Mouse (Mus musculus) embryonic facial prominence, embryonic 15.5 days (tissue): ENCODE results near the gene Rora. TPM values are rescaled to one million over a fixed set of nuclear protein-coding genes. Genes with fewer than 3 reads are reported as not detected.

ENCODE experiments used
- ATAC-seq: fragments of 200-750 bp; cut with Nextera tagmentation; 2 replicates; pipeline ENCODE4 v1.8.0; 2017; ENCODE audit warnings: low read depth, moderate TSS enrichment; ENCODE audit not compliant: insufficient number of reproducible peaks, low FRiP score, low TSS enrichment
- H3K27ac ChIP-seq: fragments of 300-500 bp; sonication (generic); replicated peaks from 2 replicates; pipeline ENCODE4 v1.5.1; 2015; ENCODE audit warnings: mild to moderate bottlenecking, inconsistent platforms
- H3K27me3 ChIP-seq: fragments of 300-500 bp; sonication (generic); 2 replicates; pipeline ENCODE4 v1.6.1; 2015; ENCODE audit warnings: inconsistent platforms
- H3K36me3 ChIP-seq: fragments of 300-500 bp; sonication (generic); 2 replicates; pipeline ENCODE4 v1.6.1; 2015; ENCODE audit warnings: mild to moderate bottlenecking, inconsistent platforms
- H3K4me1 ChIP-seq: fragments of 300-500 bp; sonication (generic); 2 replicates; pipeline ENCODE4 v1.6.1; 2015; ENCODE audit warnings: inconsistent platforms
- H3K4me2 ChIP-seq: fragments of 300-500 bp; sonication (generic); replicated peaks from 2 replicates; pipeline ENCODE4 v1.6.1; 2015; ENCODE audit warnings: mild to moderate bottlenecking, inconsistent platforms
- H3K4me3 ChIP-seq: fragments of 300-500 bp; sonication (generic); replicated peaks from 2 replicates; pipeline ENCODE4 v1.5.1; 2015; ENCODE audit warnings: mild to moderate bottlenecking, inconsistent platforms
- H3K9ac ChIP-seq: fragments of 300-500 bp; sonication (generic); 2 replicates; pipeline ENCODE4 v1.6.1; 2015; ENCODE audit warnings: inconsistent platforms
- H3K9me3 ChIP-seq: fragments of 300-500 bp; sonication (generic); replicated peaks from 2 replicates; pipeline ENCODE4 v1.6.1; 2016; ENCODE audit warnings: inconsistent platforms
- WGBS: fragments of 180-500 bp; shearing (Covaris S2); methylation state at CpG from one replicate; pipeline ENCODE4 v1.1.7; 2015; 5-methylcytosine and 5-hydroxymethylcytosine counted together
- polyA plus RNA-seq: library from polyadenylated mRNA; unstranded; fragments of >200 nt; fragmentation: Nextera tagmentation; extraction: Ambion mirVana; gene quantifications from 2 replicates; pipeline ENCODE4 v1.2.1, GENCODE M21; 2015

The Rora gene
- polyA plus RNA-seq, 1 experiment from 2014 or later: 27.3 TPM

DNA sequence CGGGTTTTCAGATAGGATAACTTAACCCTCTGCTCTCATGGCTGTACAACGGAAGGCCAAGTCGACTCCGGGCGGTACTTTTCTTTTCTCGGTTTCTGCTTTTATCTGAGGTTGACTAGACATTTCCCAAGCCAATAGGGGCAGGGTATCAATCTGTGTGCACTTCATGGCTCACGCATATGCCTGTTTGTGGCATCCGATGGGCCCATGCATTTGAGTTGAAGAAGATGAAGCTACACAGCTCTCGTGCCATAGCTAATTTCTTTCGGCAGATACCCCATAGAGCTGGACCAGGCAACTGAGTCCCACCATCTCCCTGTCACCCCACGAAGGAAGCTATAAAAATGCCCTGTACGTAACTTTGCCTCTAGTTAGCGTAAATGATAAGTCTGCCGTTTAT is 641.3 kb downstream of the Rora start:
- ATAC-seq: no peak
- Histone ChIP-seq H3K27ac (no peak overlapping the region), H3K4me1 (peaks cover 27% of the 10 kb centered on the region), H3K9me3 (no peaks in the 10 kb centered on the region), H3K9ac (no peak overlapping the region), H3K27me3 (no peaks in the 10 kb centered on the region), H3K4me2 (no peak overlapping the region), H3K4me3 (no peak overlapping the region), H3K36me3 (no peaks in the 10 kb centered on the region)
- WGBS: 77% methylated on average over 14 of the region's 14 CpGs

DNA sequence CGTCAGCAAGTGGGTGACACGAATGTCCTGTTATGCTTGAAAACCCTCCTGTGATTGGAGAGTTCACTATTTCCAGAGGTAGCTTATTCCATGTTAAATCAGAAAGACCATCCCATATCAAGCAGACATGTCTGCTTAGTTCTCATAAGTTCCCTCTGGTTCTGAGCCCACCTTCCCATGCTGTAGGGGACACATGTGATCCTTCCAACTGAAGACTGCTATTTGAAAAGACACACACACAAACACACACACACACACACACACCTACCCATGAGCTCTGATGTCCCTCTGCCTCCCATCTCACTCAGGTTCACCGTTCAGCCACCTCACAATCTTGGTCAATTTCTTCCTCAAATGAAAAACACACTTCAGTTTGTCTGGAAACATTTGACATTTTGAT is 642.2 kb downstream of the Rora start:
- H3K27me3 ChIP-seq: no peaks in the 10 kb centered on the region
- peaks cover 23% of the 10 kb centered on the region for H3K4me1 ChIP-seq
- H3K9me3 ChIP-seq: no peaks in the 10 kb centered on the region
- H3K9ac ChIP-seq: no peak overlapping the region
- no peak overlapping the region for H3K27ac ChIP-seq
- ATAC-seq: no peak
- H3K4me3 ChIP-seq: no peak overlapping the region
- H3K36me3 ChIP-seq: no peaks in the 10 kb centered on the region
- WGBS: 70% methylated on average over 3 of the region's 3 CpGs
- H3K4me2 ChIP-seq: no peak overlapping the region

DNA sequence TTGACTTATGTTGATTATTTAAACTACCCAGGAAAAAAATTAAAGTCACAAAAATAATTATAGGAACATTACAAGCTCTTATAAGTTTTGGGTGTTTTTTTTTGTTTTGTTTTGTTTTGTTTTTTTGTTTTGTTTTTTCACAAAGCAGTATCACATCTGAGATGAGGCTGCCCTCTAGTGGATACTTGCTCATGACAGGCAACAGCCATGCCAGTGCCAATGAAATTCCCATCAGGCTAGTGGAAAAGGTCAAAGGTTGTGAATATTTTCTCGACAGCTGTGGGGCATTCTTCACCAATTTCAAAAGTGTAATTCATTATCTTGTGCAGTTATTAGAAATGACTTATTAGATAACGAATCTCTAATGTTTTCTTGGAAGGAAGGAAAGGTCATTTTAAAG is 642.8 kb downstream of the Rora start:
- no peak for ATAC-seq
- 10% methylated on average over 2 of the region's 2 CpGs for WGBS
- Histone ChIP-seq H3K27me3 (no peaks in the 10 kb centered on the region), H3K27ac (no peak overlapping the region), H3K9me3 (no peaks in the 10 kb centered on the region), H3K36me3 (no peaks in the 10 kb centered on the region), H3K4me1 (peaks cover 23% of the 10 kb centered on the region), H3K4me3 (no peak overlapping the region), H3K9ac (no peak overlapping the region), H3K4me2 (no peak overlapping the region)

DNA sequence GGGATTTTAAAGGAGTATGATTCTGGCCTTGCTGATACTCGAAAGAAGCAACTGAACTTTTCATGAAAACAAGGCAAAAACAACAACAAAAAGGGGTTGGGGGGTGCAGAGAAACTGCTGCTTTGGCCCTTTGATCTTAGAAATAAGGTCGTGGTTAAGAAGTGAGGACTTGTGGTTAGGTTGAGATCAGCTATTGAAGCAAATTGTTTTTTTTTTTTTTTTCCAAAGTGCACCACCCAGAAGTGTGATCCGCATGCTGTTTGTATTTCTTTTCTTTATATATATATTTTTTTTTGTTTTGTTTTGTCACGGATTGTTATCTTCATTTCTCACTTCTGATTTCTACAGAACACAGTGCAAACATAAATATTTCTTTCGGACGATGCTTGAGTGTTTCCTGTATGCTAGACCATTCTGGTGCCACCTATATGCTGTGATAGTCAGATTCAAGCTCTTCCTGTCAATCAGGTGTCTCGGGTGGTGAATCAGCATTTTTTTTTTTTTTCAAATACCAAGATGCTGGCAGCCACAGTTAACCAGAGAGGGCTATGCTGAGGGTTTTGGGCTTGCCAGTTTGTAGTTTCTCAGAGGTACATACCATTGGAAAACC is 644.3 kb downstream of the Rora start:
- Histone ChIP-seq H3K27me3 (no peaks in the 10 kb centered on the region), H3K9me3 (no peaks in the 10 kb centered on the region), H3K9ac (no peak overlapping the region), H3K4me3 (no peak overlapping the region), H3K4me1 (peaks cover 29% of the 10 kb centered on the region), H3K36me3 (no peaks in the 10 kb centered on the region), H3K27ac (no peak overlapping the region), H3K4me2 (no peak overlapping the region)
- ATAC-seq: no peak
- WGBS: 70% methylated on average over 7 of the region's 7 CpGs

DNA sequence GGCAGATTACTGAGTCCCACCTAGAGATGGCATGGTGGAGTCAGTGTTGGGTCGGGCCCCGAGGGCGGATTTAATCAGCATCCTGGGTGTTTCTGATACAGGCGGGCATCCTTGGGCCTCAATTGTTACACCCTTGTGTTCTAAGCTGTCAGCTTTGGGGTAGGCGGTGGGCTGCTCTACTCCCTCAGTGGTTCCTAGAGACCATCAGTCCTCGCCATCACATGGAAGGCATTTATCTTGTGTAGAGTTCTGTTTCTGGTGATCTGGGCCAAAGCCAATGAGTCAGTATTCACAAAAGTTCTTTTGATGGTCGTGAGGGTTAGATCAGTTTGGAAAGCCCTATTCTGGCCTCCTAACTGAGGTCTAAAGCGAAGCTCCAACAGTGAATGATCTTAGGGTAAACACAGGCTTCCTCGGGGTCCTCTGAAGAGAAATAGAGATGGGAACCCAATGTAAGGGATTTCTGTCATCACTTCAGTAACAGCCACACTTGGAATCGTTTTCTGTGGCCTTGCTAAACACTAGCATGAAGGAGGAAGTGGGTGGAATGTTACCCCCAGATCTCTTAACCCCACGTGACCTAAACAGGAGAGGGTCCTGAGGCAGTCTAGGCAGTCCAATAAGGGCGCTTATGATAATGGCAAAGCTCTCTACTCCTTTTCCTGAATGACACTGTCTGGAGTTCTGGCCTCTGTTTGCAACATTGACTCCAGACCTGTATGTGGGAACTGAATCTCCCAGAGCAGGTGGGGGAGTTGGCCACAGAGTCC is 645.2 kb downstream of the Rora start:
- no peak for ATAC-seq
- Histone ChIP-seq H3K4me2 (no peak overlapping the region), H3K4me3 (no peak overlapping the region), H3K27me3 (no peaks in the 10 kb centered on the region), H3K4me1 (peaks cover 36% of the 10 kb centered on the region), H3K9me3 (no peaks in the 10 kb centered on the region), H3K36me3 (no peaks in the 10 kb centered on the region), H3K27ac (no peak overlapping the region), H3K9ac (no peak overlapping the region)
- WGBS: 69% methylated on average over 12 of the region's 12 CpGs

DNA sequence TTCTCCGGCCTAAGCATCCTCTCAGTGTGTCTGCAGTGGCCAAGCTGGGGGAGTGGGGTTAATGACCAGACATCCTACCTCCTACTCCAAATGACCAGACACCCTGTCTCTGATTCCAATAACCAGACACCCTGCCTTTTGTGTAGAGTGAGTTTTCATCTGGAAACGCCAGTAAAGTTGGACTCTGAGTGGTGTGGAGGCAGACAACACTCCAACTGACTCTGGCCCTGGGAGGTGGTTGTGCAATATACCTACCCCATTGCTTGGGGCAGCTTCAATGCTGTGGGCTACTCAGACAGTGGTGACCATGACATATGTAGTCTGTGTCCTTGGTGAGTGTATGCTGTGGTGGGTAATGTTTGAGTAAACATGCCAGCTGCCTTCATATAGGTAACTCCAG is 645.9 kb downstream of the Rora start:
- no peaks in the 10 kb centered on the region for H3K9me3 ChIP-seq
- no peaks in the 10 kb centered on the region for H3K36me3 ChIP-seq
- no peak overlapping the region for H3K4me3 ChIP-seq
- no peak overlapping the region for H3K27ac ChIP-seq
- H3K9ac ChIP-seq: no peak overlapping the region
- H3K4me2 ChIP-seq: no peak overlapping the region
- ATAC-seq: no peak
- H3K27me3 ChIP-seq: no peaks in the 10 kb centered on the region
- 74% methylated on average over 2 of the region's 2 CpGs for WGBS
- peaks cover 41% of the 10 kb centered on the region for H3K4me1 ChIP-seq

DNA sequence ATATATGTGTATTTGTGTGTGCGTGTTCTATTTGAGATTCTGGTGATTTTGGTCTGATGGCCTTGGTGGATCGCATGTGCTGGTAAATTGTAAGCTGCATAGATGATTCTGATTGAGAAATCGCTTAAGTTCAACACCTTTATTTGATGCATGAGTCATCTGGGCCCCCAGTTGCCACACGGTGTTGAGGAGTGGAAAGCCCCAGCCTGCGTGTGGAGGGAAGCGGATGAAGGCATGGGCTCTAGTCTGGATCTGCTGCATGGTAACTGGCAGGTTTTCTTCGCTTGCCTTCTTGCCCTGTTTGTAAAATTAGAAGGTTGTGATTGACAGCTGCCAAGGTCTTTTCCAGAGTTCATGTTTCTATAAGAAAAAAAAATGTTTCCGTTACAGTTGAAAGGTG is 646.7 kb downstream of the Rora start:
- ATAC-seq: no peak
- 77% methylated on average over 8 of the region's 8 CpGs for WGBS
- H3K4me2 ChIP-seq: no peak overlapping the region
- no peaks in the 10 kb centered on the region for H3K27me3 ChIP-seq
- no peaks in the 10 kb centered on the region for H3K9me3 ChIP-seq
- peaks cover 43% of the 10 kb centered on the region for H3K4me1 ChIP-seq
- no peak overlapping the region for H3K27ac ChIP-seq
- no peaks in the 10 kb centered on the region for H3K36me3 ChIP-seq
- no peak overlapping the region for H3K9ac ChIP-seq
- no peak overlapping the region for H3K4me3 ChIP-seq

DNA sequence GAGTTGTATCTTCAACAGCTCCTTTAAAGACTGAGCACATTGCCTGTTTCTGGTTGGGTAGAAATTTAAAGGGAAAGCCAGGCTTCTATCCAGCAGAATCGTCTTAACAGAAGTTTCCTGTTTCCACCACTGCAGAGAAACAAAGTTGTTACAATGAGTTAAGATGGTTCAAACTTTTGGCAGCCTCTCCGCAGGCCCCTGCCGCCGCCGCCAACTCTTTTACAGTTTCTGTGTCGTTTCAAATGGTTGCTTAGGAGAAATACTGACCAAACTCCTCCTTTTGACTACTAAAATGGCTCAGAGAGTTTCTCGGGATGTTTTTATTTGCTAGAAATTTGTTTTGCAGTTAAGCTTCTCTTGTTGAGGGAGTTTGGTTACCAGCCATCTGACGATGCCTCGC is 647.9 kb downstream of the Rora start:
- no peaks in the 10 kb centered on the region for H3K27me3 ChIP-seq
- no peaks in the 10 kb centered on the region for H3K9me3 ChIP-seq
- H3K27ac ChIP-seq: peak overlapping the region; percentile 52
- H3K36me3 ChIP-seq: no peaks in the 10 kb centered on the region
- WGBS: 10% methylated on average over 9 of the region's 9 CpGs
- no peak for ATAC-seq
- H3K4me1 ChIP-seq: peaks cover 43% of the 10 kb centered on the region
- H3K9ac ChIP-seq: no peak overlapping the region
- H3K4me2 ChIP-seq: peak overlapping the region; percentile 29; the same call in 1 of the 2 replicates
- H3K4me3 ChIP-seq: 0 out of 2 replicates have a peak overlapping the region, but pooled peaks have one; percentile 11

DNA sequence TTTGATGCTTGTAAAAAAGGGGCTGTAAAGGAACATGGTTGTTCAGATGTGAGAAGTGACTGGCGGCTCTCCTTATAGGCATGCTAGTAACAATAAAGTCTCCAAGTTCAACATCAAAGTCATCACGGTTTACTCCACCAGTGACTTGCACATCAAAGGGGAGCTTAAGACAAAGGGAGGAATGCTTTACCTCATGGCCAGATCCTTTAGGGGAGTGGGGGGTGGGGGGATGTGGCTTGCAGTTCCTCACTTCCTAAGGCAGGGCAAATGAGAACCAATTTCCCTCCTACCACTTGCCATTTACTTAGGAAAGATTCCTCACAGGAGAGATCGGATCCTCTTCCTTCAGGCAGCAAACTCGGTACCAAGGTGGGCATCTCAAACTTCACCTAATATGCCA is 648.4 kb downstream of the Rora start:
- H3K9ac ChIP-seq: no peak overlapping the region
- H3K4me1 ChIP-seq: peaks cover 43% of the 10 kb centered on the region
- no peaks in the 10 kb centered on the region for H3K27me3 ChIP-seq
- no peaks in the 10 kb centered on the region for H3K36me3 ChIP-seq
- no peak overlapping the region for H3K4me3 ChIP-seq
- H3K9me3 ChIP-seq: no peaks in the 10 kb centered on the region
- H3K4me2 ChIP-seq: peak overlapping the region; percentile 29; the same call in 1 of the 2 replicates
- WGBS: 20% methylated on average over 4 of the region's 4 CpGs
- ATAC-seq: no peak
- peak overlapping the region; percentile 52; the same call in 1 of the 2 replicates for H3K27ac ChIP-seq

DNA sequence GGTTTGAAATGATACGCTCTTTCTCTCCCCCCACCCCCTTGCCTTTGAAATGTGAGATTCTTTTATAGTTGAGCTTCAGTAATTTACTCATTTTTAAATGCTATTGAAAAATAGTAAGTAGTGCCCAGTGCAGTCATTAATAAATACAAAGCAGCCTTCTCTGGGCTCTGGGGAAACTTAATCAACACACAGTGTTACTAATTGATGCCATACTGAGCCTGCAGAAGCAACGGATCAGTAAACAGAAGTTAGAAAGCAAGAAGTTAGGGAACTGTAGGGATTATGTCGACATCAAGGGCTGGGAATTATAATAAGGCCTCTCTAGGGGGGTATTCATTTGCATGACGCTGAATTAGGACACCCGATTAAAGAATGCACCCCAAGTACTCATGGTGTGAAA is 649.3 kb downstream of the Rora start:
- H3K9me3 ChIP-seq: no peaks in the 10 kb centered on the region
- H3K9ac ChIP-seq: no peak overlapping the region
- H3K4me1 ChIP-seq: peaks cover 43% of the 10 kb centered on the region
- H3K36me3 ChIP-seq: no peaks in the 10 kb centered on the region
- no peak; the same call in 1 of the 2 replicates for ATAC-seq
- H3K4me3 ChIP-seq: no peak overlapping the region
- H3K4me2 ChIP-seq: 0 out of 2 replicates have a peak overlapping the region, but pooled peaks have one; percentile 21
- 13% methylated on average over 5 of the region's 5 CpGs for WGBS
- H3K27me3 ChIP-seq: no peaks in the 10 kb centered on the region
- H3K27ac ChIP-seq: 0 out of 2 replicates have a peak overlapping the region, but pooled peaks have one; percentile 34

DNA sequence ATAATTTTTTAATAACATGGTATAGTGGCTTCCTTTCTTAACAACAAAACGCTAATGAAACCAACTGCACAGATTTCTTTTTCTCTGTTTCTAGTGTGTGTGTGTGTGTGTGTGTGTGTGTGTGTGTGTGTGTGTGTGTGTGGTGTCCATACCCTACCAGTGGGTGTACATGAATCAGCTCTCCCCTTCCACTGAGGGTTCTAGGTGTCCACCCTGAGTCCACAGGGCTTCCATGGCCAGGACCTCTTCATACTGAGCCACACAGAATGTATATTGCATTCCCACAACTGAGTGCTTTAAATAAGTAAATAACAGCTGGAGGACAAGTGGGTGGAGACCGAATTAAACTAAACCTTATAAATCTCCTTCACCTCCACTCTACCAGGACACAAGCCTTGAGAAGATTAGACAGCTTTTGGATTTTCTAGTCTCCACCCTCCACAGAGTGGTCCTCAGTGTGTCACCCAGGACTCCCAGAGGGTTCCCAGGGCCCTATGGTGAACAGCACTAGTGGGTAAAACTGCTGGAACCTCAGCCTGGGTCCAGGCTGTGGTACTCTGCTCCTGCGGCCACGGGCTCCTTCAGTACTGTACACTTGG is 649.9 kb downstream of the Rora start:
- H3K36me3 ChIP-seq: no peaks in the 10 kb centered on the region
- H3K4me1 ChIP-seq: peaks cover 43% of the 10 kb centered on the region
- H3K27ac ChIP-seq: no peak overlapping the region
- WGBS: 70% methylated on average over 4 of the region's 4 CpGs
- no peaks in the 10 kb centered on the region for H3K9me3 ChIP-seq
- 0 out of 2 replicates have a peak overlapping the region, but pooled peaks have one; percentile 21 for H3K4me2 ChIP-seq
- no peak for ATAC-seq
- H3K9ac ChIP-seq: no peak overlapping the region
- H3K27me3 ChIP-seq: no peaks in the 10 kb centered on the region
- no peak overlapping the region for H3K4me3 ChIP-seq
